Mouse (Mus musculus) testis, adult 2 months (tissue): ENCODE results near the gene Mcm3. TPM values are rescaled to one million over a fixed set of nuclear protein-coding genes. Genes with fewer than 3 reads are reported as not detected.

Source experiments
- H3K27ac ChIP-seq: fragments of 200-500 bp; 2 replicates; pipeline ENCODE4 v1.5.1; 2012; ENCODE audit warnings: low read depth, low read length; ENCODE audit not compliant: control insufficient read depth, insufficient read depth
- H3K27me3 ChIP-seq: fragments of 200-500 bp; 2 replicates; pipeline ENCODE4 v1.6.1; 2012; ENCODE audit warnings: mild to moderate bottlenecking, low read length, moderate library complexity; ENCODE audit not compliant: control insufficient read depth, insufficient read depth
- H3K36me3 ChIP-seq: fragments of 200-500 bp; 2 replicates; pipeline ENCODE4 v1.6.1; 2012; ENCODE audit warnings: mild to moderate bottlenecking, low read length; ENCODE audit not compliant: control insufficient read depth, insufficient read depth
- H3K4me1 ChIP-seq: fragments of 200-500 bp; 2 replicates; pipeline ENCODE4 v1.6.1; 2012; ENCODE audit warnings: low read length; ENCODE audit not compliant: control insufficient read depth, insufficient read depth
- H3K4me3 ChIP-seq: fragments of 200-500 bp; 2 replicates; pipeline ENCODE4 v1.5.1; 2012; ENCODE audit warnings: low read depth, mild to moderate bottlenecking, low read length, moderate library complexity, mixed read lengths; ENCODE audit not compliant: control insufficient read depth
- CTCF ChIP-seq: fragments of 200-500 bp; IDR thresholded peaks from 2 replicates; pipeline ENCODE4 v1.5.1; 2012; ENCODE audit warnings: low read depth, mild to moderate bottlenecking, inconsistent platforms, low read length, moderate library complexity; ENCODE audit not compliant: control insufficient read depth, insufficient read depth, insufficient replicate concordance
- POLR2A ChIP-seq: fragments of 200-500 bp; IDR thresholded peaks from 2 replicates; pipeline ENCODE4 v1.6.1; 2012; ENCODE audit warnings: low read depth, mild to moderate bottlenecking, inconsistent platforms, low read length, moderate library complexity; ENCODE audit not compliant: control insufficient read depth
- polyA plus RNA-seq: library from polyadenylated mRNA; depleted of rRNA; stranded (reverse); fragments of >200 nt; gene quantifications from 2 replicates; pipeline ENCODE4 v1.2.3, GENCODE M21; 2012; rRNA removed

The Mcm3 gene
- polyA plus RNA-seq, 1 experiment, result 11.1 TPM

GRCm38 (mm10) chr1:20754439-20754838, 65.7 kb downstream of the Mcm3 start:
- H3K4me3 ChIP-seq, result no peak overlapping the region
- no peaks in the 10 kb centered on the region for H3K36me3 ChIP-seq
- H3K27me3 ChIP-seq, result no peaks in the 10 kb centered on the region
- H3K27ac ChIP-seq, result no peak overlapping the region
- TF ChIP-seq CTCF, result no peak
- no peak for TF ChIP-seq POLR2A
- no peaks in the 10 kb centered on the region for H3K4me1 ChIP-seq

Other genes with a start within 250 kb of the Mcm3 start
- gene Pkhd1, start 202.2 kb downstream of the Mcm3 start, polyA plus RNA-seq, result 0.02 and 0.13 TPM in 2 replicates
- not detected in 2 replicates for gene Il17a, start 89.4 kb downstream of the Mcm3 start, polyA plus RNA-seq
- gene Il17f, start 29.7 kb downstream of the Mcm3 start, polyA plus RNA-seq, result 0.19 and 0.40 TPM in 2 replicates
- gene Paqr8, start 70.3 kb upstream of the Mcm3 start, polyA plus RNA-seq, result 31.0 and 35.3 TPM in 2 replicates
- 376 and 451 TPM in 2 replicates for gene Efhc1, start 131.3 kb upstream of the Mcm3 start, polyA plus RNA-seq